Mouse (Mus musculus): ENCODE measurements at regions not wholly inside any gene's neighbourhood (a gene's known extent, or its start where the extent isn't known, plus 50 kb on each side); places are given as distances from the start of the nearest gene placed in this dataset.

- no peaks in the 10 kb centered on the region for H3K9me3 ChIP-seq (replicated peaks; ENCODE audit: insufficient read depth, low read length)
- no peak overlapping the region for H3K27ac ChIP-seq (ENCODE audit: control insufficient read depth, low read depth, low read length)
- no peak for DNase-seq (ENCODE audit: low read depth, low spot score)
- H3K9ac ChIP-seq (ENCODE audit: control insufficient read depth, low read depth, low read length, poor library complexity, severe bottlenecking), result no peak overlapping the region
- no peaks in the 10 kb centered on the region for H3K79me2 ChIP-seq (ENCODE audit: control insufficient read depth, insufficient read depth, low read length, poor library complexity)
- no peaks in the 10 kb centered on the region for H3K36me3 ChIP-seq (ENCODE audit: control insufficient read depth in 1 of 2, insufficient read depth in 2 of 2, low read length in 2 of 2)
- no peaks in the 10 kb centered on the region for H3K27me3 ChIP-seq (ENCODE audit: control insufficient read depth in 1 of 2, insufficient read depth in 2 of 2, low read length in 2 of 2)
- no peak for TF ChIP-seq MYB (IDR thresholded peaks at IDR 0.05; ENCODE audit: low read depth, low read length)
- no peak overlapping the region for H3K4me3 ChIP-seq (ENCODE audit: control insufficient read depth in 1 of 2, insufficient read depth in 1 of 2, low read depth in 2 of 2, low read length in 2 of 2)
- H3K4me1 ChIP-seq (ENCODE audit: control insufficient read depth in 1 of 2, insufficient read depth in 2 of 2, low read length in 2 of 2), result no peaks in the 10 kb centered on the region
Observed at GRCm38 (mm10) chr13:11344500-11344899, 762.2 kb downstream of the Ryr2 start.

GRCm38 (mm10) chr13:11338297-11338616 is 768.5 kb downstream of the Ryr2 start:
- H3K79me2 ChIP-seq (ENCODE audit: control insufficient read depth, insufficient read depth, low read length, poor library complexity), result no peaks in the 10 kb centered on the region
- no peaks in the 10 kb centered on the region for H3K27me3 ChIP-seq (ENCODE audit: control insufficient read depth in 1 of 2, insufficient read depth in 2 of 2, low read length in 2 of 2)
- no peaks in the 10 kb centered on the region for H3K36me3 ChIP-seq (ENCODE audit: control insufficient read depth in 1 of 2, insufficient read depth in 2 of 2, low read length in 2 of 2)
- no peak overlapping the region for H3K4me3 ChIP-seq (ENCODE audit: control insufficient read depth in 1 of 2, insufficient read depth in 1 of 2, low read depth in 2 of 2, low read length in 2 of 2)
- TF ChIP-seq NRF1 (IDR thresholded peaks at IDR 0.05; ENCODE audit: insufficient read depth, low read depth, low read length, poor library complexity, severe bottlenecking) (no peak), CTCF (IDR thresholded peaks at IDR 0.05 in 2 of 3, conservative IDR thresholded peaks at IDR 0.05 in 1 of 3; ENCODE audit: control insufficient read depth in 1 of 3, insufficient read depth in 1 of 3, low read depth in 2 of 3, low read length in 3 of 3, poor library complexity in 1 of 3, severe bottlenecking in 1 of 3) (no peak), POLR2A (IDR thresholded peaks at IDR 0.05; ENCODE audit: control insufficient read depth in 1 of 2, insufficient read depth in 1 of 2, low read depth in 1 of 2, low read length in 2 of 2, poor library complexity in 1 of 2) (no peak), ELF1 (IDR thresholded peaks at IDR 0.05; ENCODE audit: low read depth, low read length) (no peak)
- H3K9me3 ChIP-seq (replicated peaks; ENCODE audit: insufficient read depth, low read length), result no peaks in the 10 kb centered on the region
- H3K27ac ChIP-seq (ENCODE audit: control insufficient read depth, low read depth, low read length), result no peak overlapping the region
- H3K9ac ChIP-seq (ENCODE audit: control insufficient read depth, low read depth, low read length, poor library complexity, severe bottlenecking), result no peak overlapping the region
- no peak for DNase-seq (ENCODE audit: low read depth, low spot score)
- H3K4me1 ChIP-seq (ENCODE audit: control insufficient read depth in 1 of 2, insufficient read depth in 2 of 2, low read length in 2 of 2), result no peaks in the 10 kb centered on the region

- TF ChIP-seq CHD2 (IDR thresholded peaks at IDR 0.05; ENCODE audit: low read length) (no peak), POLR2A (IDR thresholded peaks at IDR 0.05; ENCODE audit: control insufficient read depth in 1 of 2, insufficient read depth in 1 of 2, low read depth in 1 of 2, low read length in 2 of 2, poor library complexity in 1 of 2) (no peak), MAX (IDR thresholded peaks at IDR 0.05; ENCODE audit: low read length) (no peak), TBP (IDR thresholded peaks at IDR 0.05; ENCODE audit: low read depth, low read length) (no peak), POLR2AphosphoS5 (IDR thresholded peaks at IDR 0.05; ENCODE audit: borderline replicate concordance, low read depth, low read length) (no peak), RAD21 (IDR thresholded peaks at IDR 0.05; ENCODE audit: low read depth, low read length) (no peak), ZKSCAN1 (IDR thresholded peaks at IDR 0.05; ENCODE audit: low read depth, low read length) (no peak), BHLHE40 (IDR thresholded peaks at IDR 0.05; ENCODE audit: borderline replicate concordance, low read depth, low read length) (no peak), MAZ (IDR thresholded peaks at IDR 0.05; ENCODE audit: low read depth, low read length) (no peak), MYC (IDR thresholded peaks at IDR 0.05; ENCODE audit: low read depth, low read length) (no peak), MYB (IDR thresholded peaks at IDR 0.05; ENCODE audit: low read depth, low read length) (no peak), MEF2A (IDR thresholded peaks at IDR 0.05; ENCODE audit: extremely low read depth, insufficient replicate concordance, low read depth, low read length, poor library complexity, severe bottlenecking) (no peak), GATA1 (IDR thresholded peaks at IDR 0.05; ENCODE audit: low read depth, low read length) (no peak), HCFC1 (IDR thresholded peaks at IDR 0.05; ENCODE audit: low read depth, low read length) (no peak), E2F4 (IDR thresholded peaks at IDR 0.05; ENCODE audit: borderline replicate concordance, low read depth, low read length) (no peak), GABPA (IDR thresholded peaks at IDR 0.05; ENCODE audit: low read depth, low read length) (no peak), MAFK (IDR thresholded peaks at IDR 0.05; ENCODE audit: borderline replicate concordance, low read depth, low read length) (no peak), KAT2A (conservative IDR thresholded peaks at IDR 0.05; ENCODE audit: low read depth, low read length) (no peak)
- Histone ChIP-seq H3K4me3 (ENCODE audit: control insufficient read depth in 1 of 2, insufficient read depth in 1 of 2, low read depth in 2 of 2, low read length in 2 of 2) (no peak overlapping the region), H3K27me3 (ENCODE audit: control insufficient read depth in 1 of 2, insufficient read depth in 2 of 2, low read length in 2 of 2) (no peaks in the 10 kb centered on the region), H3K4me1 (ENCODE audit: control insufficient read depth in 1 of 2, insufficient read depth in 2 of 2, low read length in 2 of 2) (no peaks in the 10 kb centered on the region), H3K27ac (ENCODE audit: control insufficient read depth, low read depth, low read length) (no peak overlapping the region), H3K9ac (ENCODE audit: control insufficient read depth, low read depth, low read length, poor library complexity, severe bottlenecking) (no peak overlapping the region), H3K79me2 (ENCODE audit: control insufficient read depth, insufficient read depth, low read length, poor library complexity) (no peaks in the 10 kb centered on the region), H3K36me3 (ENCODE audit: control insufficient read depth in 1 of 2, insufficient read depth in 2 of 2, low read length in 2 of 2) (no peaks in the 10 kb centered on the region), H3K9me3 (replicated peaks; ENCODE audit: insufficient read depth, low read length) (no peaks in the 10 kb centered on the region)
- DNase-seq (ENCODE audit: low read depth, low spot score), result no peak
Observed at GRCm38 (mm10) chr13:11337610-11338296, 769.0 kb downstream of the Ryr2 start.
